Mouse (Mus musculus) E14TG2a.4 (cell line): ENCODE measurements at regions not wholly inside any gene's neighbourhood (a gene's known extent, or its start where the extent isn't known, plus 50 kb on each side); places are given as distances from the start of the nearest gene placed in this dataset.

Experiments used
- CTCF ChIP-seq: conservative IDR thresholded peaks from 2 replicates; pipeline ENCODE4 v1.5.1; 2014; ENCODE audit warnings: low read length
- NANOG ChIP-seq: IDR thresholded peaks from 2 replicates; pipeline ENCODE4 v1.6.1; 2014; ENCODE audit warnings: borderline replicate concordance, low read length, mixed read lengths
- POU5F1 ChIP-seq: IDR thresholded peaks from 2 replicates; pipeline ENCODE4 v1.6.1; 2014; ENCODE audit warnings: low read length, borderline replicate concordance

GRCm38 (mm10) chr8:26262536-26262935, 143.2 kb downstream of the Gm45692 start:
- TF ChIP-seq CTCF: no peak
- TF ChIP-seq POU5F1: no peak
- no peak for TF ChIP-seq NANOG
